Mouse (Mus musculus) kidney, embryonic 14.5 days (tissue): Measurements from ENCODE around the gene Atp2c1. TPM values are rescaled to one million over a fixed set of nuclear protein-coding genes. Genes with fewer than 3 reads are reported as not detected.

Experiments
- ATAC-seq: fragments of 200-750 bp; cut with Nextera tagmentation; 2 replicates; pipeline ENCODE4 v1.8.0; 2017; ENCODE audit warnings: moderate number of reproducible peaks, mild to moderate bottlenecking, moderate TSS enrichment, moderate library complexity; ENCODE audit not compliant: low FRiP score, low TSS enrichment
- H3K27ac ChIP-seq: fragments of 300-500 bp; sonication (generic); 2 replicates; pipeline ENCODE4 v1.5.1; 2014; ENCODE audit warnings: low read depth, mild to moderate bottlenecking, low read length, moderate library complexity, mixed read lengths
- H3K27me3 ChIP-seq: fragments of 300-500 bp; sonication (generic); 2 replicates; pipeline ENCODE4 v1.6.1; 2014; ENCODE audit warnings: mild to moderate bottlenecking, low read length; ENCODE audit not compliant: control insufficient read depth, insufficient read depth
- H3K36me3 ChIP-seq: fragments of 300-500 bp; sonication (generic); 2 replicates; pipeline ENCODE4 v1.6.1; 2014; ENCODE audit warnings: low read length, mixed read lengths; ENCODE audit not compliant: control insufficient read depth, insufficient read depth
- H3K4me1 ChIP-seq: fragments of 300-500 bp; sonication (generic); 2 replicates; pipeline ENCODE4 v1.6.1; 2014; ENCODE audit warnings: low read length, mixed read lengths; ENCODE audit not compliant: control insufficient read depth, insufficient read depth
- H3K4me2 ChIP-seq: fragments of 300-500 bp; sonication (generic); replicated peaks from 2 replicates; pipeline ENCODE4 v1.6.1; 2014; ENCODE audit warnings: low read depth, mild to moderate bottlenecking, low read length
- H3K4me3 ChIP-seq: fragments of 300-500 bp; sonication (generic); 2 replicates; pipeline ENCODE4 v1.5.1; 2014; ENCODE audit warnings: mild to moderate bottlenecking, low read length
- H3K9ac ChIP-seq: fragments of 300-500 bp; sonication (generic); 2 replicates; pipeline ENCODE4 v1.6.1; 2014; ENCODE audit warnings: low read depth, mild to moderate bottlenecking, low read length, moderate library complexity
- H3K9me3 ChIP-seq: fragments of 300-500 bp; sonication (generic); 2 replicates; pipeline ENCODE4 v1.6.1; 2016; ENCODE audit warnings: low read length; ENCODE audit not compliant: control insufficient read depth
- WGBS: fragments of 180-500 bp; shearing (Covaris S2); extraction: QIAGEN DNeasy Blood & Tissue Kit; methylation state at CpG from one replicate; pipeline ENCODE4 v1.1.7; 2014; 5-methylcytosine and 5-hydroxymethylcytosine counted together
- polyA plus RNA-seq: library from polyadenylated mRNA; unstranded; fragments of >200 nt; fragmentation: Nextera tagmentation; extraction: Ambion mirVana; gene quantifications from 2 replicates; pipeline ENCODE4 v1.2.1, GENCODE M21; 2014

The Atp2c1 gene
- polyA plus RNA-seq, 1 experiment from 2014 or later = 62.9 TPM

GRCm38 (mm10) chr9:105537473-105537872, 10.4 kb upstream of the Atp2c1 start:
- H3K4me2 ChIP-seq = no peak overlapping the region
- H3K4me3 ChIP-seq = no peak overlapping the region
- no peaks in the 10 kb centered on the region for H3K36me3 ChIP-seq
- no peaks in the 10 kb centered on the region for H3K9me3 ChIP-seq
- 31% methylated on average over 8 of the region's 8 CpGs for WGBS
- no peak for ATAC-seq
- H3K9ac ChIP-seq = no peak overlapping the region
- H3K4me1 ChIP-seq = no peaks in the 10 kb centered on the region
- H3K27me3 ChIP-seq = no peaks in the 10 kb centered on the region
- H3K27ac ChIP-seq = no peak overlapping the region

- no peak for ATAC-seq
- no peaks in the 10 kb centered on the region for H3K9me3 ChIP-seq
- no peak overlapping the region for H3K9ac ChIP-seq
- H3K27ac ChIP-seq = no peak overlapping the region
- no peak overlapping the region for H3K4me2 ChIP-seq
- H3K27me3 ChIP-seq = no peaks in the 10 kb centered on the region
- 20% methylated on average over 10 of the region's 10 CpGs for WGBS
- no peaks in the 10 kb centered on the region for H3K4me1 ChIP-seq
- no peak overlapping the region for H3K4me3 ChIP-seq
- no peaks in the 10 kb centered on the region for H3K36me3 ChIP-seq
Measured at GRCm38 (mm10) chr9:105536877-105537276, 9.8 kb upstream of the Atp2c1 start.

- 57% methylated on average over 4 of the region's 4 CpGs for WGBS
- H3K4me2 ChIP-seq = no peak overlapping the region
- no peak overlapping the region for H3K9ac ChIP-seq
- ATAC-seq = no peak
- no peaks in the 10 kb centered on the region for H3K27me3 ChIP-seq
- peaks cover 12% of the 10 kb centered on the region; the same call in 1 of the 2 replicates for H3K4me1 ChIP-seq
- H3K36me3 ChIP-seq = no peaks in the 10 kb centered on the region
- no peaks in the 10 kb centered on the region for H3K9me3 ChIP-seq
- H3K27ac ChIP-seq = no peak overlapping the region
- no peak overlapping the region for H3K4me3 ChIP-seq
Measured at GRCm38 (mm10) chr9:105525355-105525754, 1.8 kb downstream of the Atp2c1 start.

- WGBS = 54% methylated on average over 2 of the region's 2 CpGs
- ATAC-seq = no peak
- no peaks in the 10 kb centered on the region for H3K27me3 ChIP-seq
- H3K4me3 ChIP-seq = no peak overlapping the region
- no peaks in the 10 kb centered on the region for H3K36me3 ChIP-seq
- no peak overlapping the region for H3K27ac ChIP-seq
- H3K4me1 ChIP-seq = peaks cover 12% of the 10 kb centered on the region; the same call in 1 of the 2 replicates
- H3K9ac ChIP-seq = no peak overlapping the region
- H3K4me2 ChIP-seq = no peak overlapping the region
- H3K9me3 ChIP-seq = no peaks in the 10 kb centered on the region
Measured at GRCm38 (mm10) chr9:105523038-105523437, 4.1 kb downstream of the Atp2c1 start.

GRCm38 (mm10) chr9:105522063-105522462, 5.1 kb downstream of the Atp2c1 start:
- 31% methylated on average over 3 of the region's 3 CpGs for WGBS
- ATAC-seq = 0 out of 2 replicates have a peak, but pooled peaks have one; percentile 14
- no peak overlapping the region for H3K4me2 ChIP-seq
- no peak overlapping the region for H3K9ac ChIP-seq
- no peaks in the 10 kb centered on the region for H3K9me3 ChIP-seq
- H3K27me3 ChIP-seq = no peaks in the 10 kb centered on the region
- H3K27ac ChIP-seq = no peak overlapping the region
- H3K36me3 ChIP-seq = no peaks in the 10 kb centered on the region
- H3K4me1 ChIP-seq = peaks cover 12% of the 10 kb centered on the region; the same call in 1 of the 2 replicates
- H3K4me3 ChIP-seq = no peak overlapping the region

GRCm38 (mm10) chr9:105520776-105521552, 6.2 kb downstream of the Atp2c1 start:
- Histone ChIP-seq H3K9ac (no peak overlapping the region), H3K4me3 (peak overlapping the region; percentile 8; the same call in 1 of the 2 replicates), H3K4me2 (peak overlapping the region; percentile 25), H3K36me3 (no peaks in the 10 kb centered on the region), H3K9me3 (no peaks in the 10 kb centered on the region), H3K27me3 (no peaks in the 10 kb centered on the region), H3K4me1 (peaks cover 12% of the 10 kb centered on the region; the same call in 1 of the 2 replicates), H3K27ac (no peak overlapping the region)
- no peak for ATAC-seq
- 31% methylated on average over 24 of the region's 24 CpGs for WGBS

GRCm38 (mm10) chr9:105519278-105519883, 7.7 kb downstream of the Atp2c1 start:
- no peaks in the 10 kb centered on the region for H3K27me3 ChIP-seq
- 56% methylated on average over 6 of the region's 6 CpGs for WGBS
- H3K4me2 ChIP-seq = no peak overlapping the region
- no peaks in the 10 kb centered on the region for H3K9me3 ChIP-seq
- H3K9ac ChIP-seq = no peak overlapping the region
- H3K36me3 ChIP-seq = no peaks in the 10 kb centered on the region
- peaks cover 12% of the 10 kb centered on the region; the same call in 1 of the 2 replicates for H3K4me1 ChIP-seq
- ATAC-seq = no peak
- no peak overlapping the region for H3K27ac ChIP-seq
- no peak overlapping the region for H3K4me3 ChIP-seq

GRCm38 (mm10) chr9:105503690-105504089, 23.4 kb downstream of the Atp2c1 start:
- H3K4me1 ChIP-seq = no peaks in the 10 kb centered on the region
- WGBS = 84% methylated on average over 5 of the region's 5 CpGs
- H3K4me2 ChIP-seq = no peak overlapping the region
- H3K4me3 ChIP-seq = no peak overlapping the region
- H3K27ac ChIP-seq = no peak overlapping the region
- H3K9me3 ChIP-seq = no peaks in the 10 kb centered on the region
- H3K9ac ChIP-seq = no peak overlapping the region
- no peak for ATAC-seq
- no peaks in the 10 kb centered on the region for H3K27me3 ChIP-seq
- no peaks in the 10 kb centered on the region for H3K36me3 ChIP-seq

- Histone ChIP-seq H3K36me3 (no peaks in the 10 kb centered on the region), H3K4me2 (no peak overlapping the region), H3K9me3 (no peaks in the 10 kb centered on the region), H3K4me3 (no peak overlapping the region), H3K27ac (no peak overlapping the region), H3K9ac (no peak overlapping the region), H3K27me3 (no peaks in the 10 kb centered on the region), H3K4me1 (no peaks in the 10 kb centered on the region)
- ATAC-seq = no peak
- 67% methylated on average over 4 of the region's 4 CpGs for WGBS
Measured at GRCm38 (mm10) chr9:105502389-105502788, 24.7 kb downstream of the Atp2c1 start.
